Mouse (Mus musculus) gonadal fat pad, adult 2 months (tissue): ENCODE results near the gene Nf2. TPM values are rescaled to one million over a fixed set of nuclear protein-coding genes. Genes with fewer than 3 reads are reported as not detected.
A peak's percentile ranks its signal among the peaks of the same experiment; 100 is the strongest.

Source experiments
- DNase-seq: peaks from one replicate; pipeline ENCODE4 v3.0.0-alpha.2; 2012; ENCODE audit warnings: low read depth
- polyA plus RNA-seq: library from polyadenylated mRNA; depleted of rRNA; stranded (reverse); fragments of >200 nt; gene quantifications from 2 replicates; pipeline ENCODE4 v1.2.3, GENCODE M21; 2012; rRNA removed

Gene Nf2
- polyA plus RNA-seq: 41.0 and 45.8 TPM in 2 replicates

GRCm38 (mm10) chr11:4849258-4849943 is at the start of gene Nf2:
Gene Nf2, minus strand, starts transcription at chr11:4849536.
- peak; percentile 95 for DNase-seq

GRCm38 (mm10) chr11:4894848-4895816 is 45.8 kb upstream of the Nf2 start, which contains the start of gene Thoc5:
Gene Thoc5, plus strand, starts transcription at chr11:4895320.
- DNase-seq: no peak

- no peak for DNase-seq
Measured at GRCm38 (mm10) chr11:4886987-4887386, 37.7 kb upstream of the Nf2 start.

GRCm38 (mm10) chr11:4885385-4885903 is 36.1 kb upstream of the Nf2 start:
- DNase-seq: no peak

- no peak for DNase-seq
Measured at GRCm38 (mm10) chr11:4882892-4883627, 33.7 kb upstream of the Nf2 start.

GRCm38 (mm10) chr11:4881087-4881486 is 31.8 kb upstream of the Nf2 start:
- no peak for DNase-seq

- DNase-seq: no peak
Measured at GRCm38 (mm10) chr11:4874551-4874950, 25.2 kb upstream of the Nf2 start.

- no peak for DNase-seq
Measured at GRCm38 (mm10) chr11:4873755-4874475, 24.6 kb upstream of the Nf2 start, which contains the start of gene Nipsnap1. Gene Nipsnap1, plus strand, starts transcription at chr11:4873951.

- DNase-seq: no peak
Measured at GRCm38 (mm10) chr11:4865645-4866251, 16.4 kb upstream of the Nf2 start.

- DNase-seq: no peak
Measured at GRCm38 (mm10) chr11:4862730-4863129, 13.4 kb upstream of the Nf2 start.

GRCm38 (mm10) chr11:4861816-4862604 is 12.7 kb upstream of the Nf2 start:
- DNase-seq: no peak

- DNase-seq: peak; percentile 88
Measured at GRCm38 (mm10) chr11:4860986-4861385, 11.7 kb upstream of the Nf2 start.

GRCm38 (mm10) chr11:4858416-4858815 is 9.1 kb upstream of the Nf2 start:
- no peak for DNase-seq

GRCm38 (mm10) chr11:4854181-4854580 is 4.8 kb upstream of the Nf2 start:
- DNase-seq: no peak

GRCm38 (mm10) chr11:4853021-4853420 is 3.7 kb upstream of the Nf2 start:
- DNase-seq: no peak

GRCm38 (mm10) chr11:4850404-4850803 is 1.1 kb upstream of the Nf2 start:
- DNase-seq: no peak

- no peak for DNase-seq
Measured at GRCm38 (mm10) chr11:4848483-4849248, 670 bp downstream of the Nf2 start.

- no peak for DNase-seq
Measured at GRCm38 (mm10) chr11:4840942-4841526, 8.3 kb downstream of the Nf2 start.

GRCm38 (mm10) chr11:4838235-4838634 is 11.1 kb downstream of the Nf2 start:
- no peak for DNase-seq
